Mouse (Mus musculus) heart, adult 8-10 months (tissue): ENCODE results near the gene Timp4. TPM values are rescaled to one million over a fixed set of nuclear protein-coding genes. Genes with fewer than 3 reads are reported as not detected.

Source experiments
- DNase-seq: peaks from one replicate; pipeline ENCODE4 v3.0.0; 2022; ENCODE audit warnings: low spot score
- total RNA-seq, 4 experiments: library from RNA; stranded (reverse); gene quantifications; 2 replicates each; pipeline ENCODE4 v1.2.4; 2022

Timp4 gene
- total RNA-seq, 4 experiments from 2014 or later: 26.3 to 43.9 (median 37.1) TPM

DNA sequence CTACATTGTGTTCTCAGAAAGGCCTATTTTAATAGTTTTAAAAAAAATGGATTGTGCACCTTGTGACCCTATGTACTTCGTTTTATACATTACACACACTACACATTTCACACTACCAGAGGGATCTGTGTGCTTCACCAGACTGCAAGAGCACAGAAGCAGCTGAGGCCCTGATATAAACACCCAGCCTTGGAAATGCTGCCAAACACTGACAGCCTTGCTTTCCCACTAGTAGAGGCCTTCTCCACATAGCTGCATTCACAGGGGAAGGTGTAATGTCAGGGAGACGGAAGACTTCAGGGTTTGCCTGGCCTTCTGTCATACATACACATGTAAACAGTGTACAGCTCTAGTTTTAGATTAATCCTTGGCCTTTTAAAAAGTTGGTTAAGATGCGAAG, 3.2 kb upstream of the Timp4 start:
- DNase-seq: no peak

GRCm38 (mm10) chr6:115251531-115251985, 447 bp downstream of the Timp4 start:
- peak; percentile 74 for DNase-seq

DNA sequence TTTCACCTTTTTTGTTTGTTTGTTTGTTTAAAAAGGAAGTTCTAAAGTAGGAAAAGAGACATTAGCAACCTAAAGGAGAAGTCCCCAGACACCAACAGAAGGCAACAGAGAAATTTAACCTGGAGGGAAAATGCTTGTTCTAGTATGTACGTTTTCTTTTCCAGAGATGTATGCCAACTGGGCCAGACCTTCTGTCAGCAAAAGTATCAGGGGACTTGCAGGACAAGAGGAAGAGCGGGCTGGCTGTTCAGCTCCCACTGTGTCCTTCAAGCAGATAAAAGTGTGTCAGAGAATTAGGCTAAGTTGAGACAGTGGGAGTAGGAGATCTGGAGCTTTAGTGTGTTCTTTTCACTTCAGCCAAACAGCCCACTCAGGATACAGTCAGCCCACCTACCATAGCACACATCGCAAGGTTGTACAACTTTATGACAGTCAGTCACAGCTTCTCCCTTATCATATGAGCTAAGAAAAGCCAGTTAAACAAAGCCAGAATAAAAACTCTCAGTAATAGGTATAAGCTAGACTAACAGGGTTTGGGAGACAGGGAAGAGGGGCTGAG, 6.4 kb downstream of the Timp4 start:
- DNase-seq: no peak

DNA sequence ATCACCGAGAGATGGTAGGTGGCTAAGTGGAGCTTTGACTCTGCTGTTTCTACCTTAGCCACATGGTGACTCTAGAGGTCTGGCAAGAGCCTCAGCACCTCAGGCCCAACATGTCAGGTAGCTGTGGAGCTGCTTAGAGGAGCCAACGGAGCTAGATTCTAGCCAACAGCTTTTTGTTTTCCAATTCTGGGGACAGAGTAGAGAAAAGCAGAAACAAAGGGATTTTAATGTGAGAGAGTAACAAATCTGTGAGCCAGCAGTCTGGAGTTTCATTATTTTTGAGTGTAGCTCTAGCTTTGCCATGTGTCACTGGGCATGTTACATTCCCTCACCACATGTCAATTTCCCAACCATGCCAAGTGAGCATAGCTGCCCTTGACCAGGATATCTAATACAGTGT, 7.8 kb downstream of the Timp4 start:
- no peak for DNase-seq

DNA sequence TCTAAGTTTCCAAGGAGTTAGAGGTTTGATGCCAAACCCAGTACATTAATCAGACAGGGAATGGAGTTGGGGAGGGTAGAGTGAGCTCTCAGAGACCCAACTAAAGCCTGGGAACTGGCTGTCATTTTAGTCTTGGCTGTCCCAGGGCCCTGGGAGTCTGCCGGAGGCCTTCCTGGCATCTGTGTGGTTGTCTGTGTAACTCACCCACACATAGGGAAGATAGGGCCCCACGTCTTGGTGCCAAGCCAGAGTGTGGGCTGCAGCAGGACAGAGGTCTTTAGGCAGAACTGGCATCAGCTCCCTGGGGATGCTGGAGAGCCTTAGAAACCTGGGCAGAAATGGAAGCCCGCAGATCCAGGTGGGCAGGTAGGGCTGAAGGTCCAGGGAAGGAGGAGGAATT, 10.1 kb downstream of the Timp4 start:
- no peak for DNase-seq

DNA sequence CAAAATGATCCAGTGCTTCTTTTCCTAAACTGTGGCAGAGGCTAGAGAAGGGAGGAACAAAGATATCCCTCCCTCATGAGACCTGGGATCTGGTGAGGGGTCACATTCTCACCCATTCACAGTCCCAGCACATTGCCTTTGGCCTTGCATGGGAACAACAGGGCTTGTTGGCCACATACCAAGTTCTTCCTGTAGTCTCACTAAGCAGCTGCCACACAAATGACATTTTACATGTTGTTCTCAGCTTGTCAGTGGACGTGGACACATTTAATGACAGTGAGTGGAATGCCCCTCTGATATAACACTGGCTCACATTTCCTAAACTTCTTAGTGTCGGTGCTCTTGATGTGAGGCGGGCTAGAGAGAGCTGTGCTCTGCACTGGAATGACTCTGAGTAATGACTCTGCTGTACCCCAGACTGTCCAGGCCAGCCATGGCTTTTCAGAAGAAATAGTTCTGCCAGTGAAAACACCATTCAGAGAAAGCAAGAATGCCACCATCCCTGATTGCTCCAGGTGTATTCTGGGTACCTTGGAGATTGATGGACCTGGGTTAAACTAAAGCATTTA, 10.8 kb downstream of the Timp4 start:
- DNase-seq: no peak

GRCm38 (mm10) chr6:115240431-115240830, 11.6 kb downstream of the Timp4 start:
- peak; percentile 48 for DNase-seq

DNA sequence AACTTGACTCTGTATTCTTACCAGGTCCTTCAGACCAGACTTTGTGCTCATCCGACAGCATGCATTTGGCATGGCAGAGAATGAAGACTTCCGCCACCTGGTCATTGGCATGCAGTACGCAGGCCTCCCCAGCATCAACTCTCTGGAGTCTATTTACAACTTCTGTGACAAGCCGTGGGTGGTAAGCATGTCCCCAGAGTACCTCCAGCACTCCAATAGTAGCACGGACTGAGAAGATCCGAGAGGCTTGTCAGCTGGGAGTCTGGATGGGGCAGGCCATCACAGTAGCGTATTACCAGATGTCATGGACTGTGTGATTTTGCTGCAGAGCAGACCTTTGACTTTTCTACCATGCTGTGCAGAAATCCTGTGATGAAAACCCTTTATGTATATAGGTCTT, 12.7 kb downstream of the Timp4 start:
- no peak for DNase-seq

DNA sequence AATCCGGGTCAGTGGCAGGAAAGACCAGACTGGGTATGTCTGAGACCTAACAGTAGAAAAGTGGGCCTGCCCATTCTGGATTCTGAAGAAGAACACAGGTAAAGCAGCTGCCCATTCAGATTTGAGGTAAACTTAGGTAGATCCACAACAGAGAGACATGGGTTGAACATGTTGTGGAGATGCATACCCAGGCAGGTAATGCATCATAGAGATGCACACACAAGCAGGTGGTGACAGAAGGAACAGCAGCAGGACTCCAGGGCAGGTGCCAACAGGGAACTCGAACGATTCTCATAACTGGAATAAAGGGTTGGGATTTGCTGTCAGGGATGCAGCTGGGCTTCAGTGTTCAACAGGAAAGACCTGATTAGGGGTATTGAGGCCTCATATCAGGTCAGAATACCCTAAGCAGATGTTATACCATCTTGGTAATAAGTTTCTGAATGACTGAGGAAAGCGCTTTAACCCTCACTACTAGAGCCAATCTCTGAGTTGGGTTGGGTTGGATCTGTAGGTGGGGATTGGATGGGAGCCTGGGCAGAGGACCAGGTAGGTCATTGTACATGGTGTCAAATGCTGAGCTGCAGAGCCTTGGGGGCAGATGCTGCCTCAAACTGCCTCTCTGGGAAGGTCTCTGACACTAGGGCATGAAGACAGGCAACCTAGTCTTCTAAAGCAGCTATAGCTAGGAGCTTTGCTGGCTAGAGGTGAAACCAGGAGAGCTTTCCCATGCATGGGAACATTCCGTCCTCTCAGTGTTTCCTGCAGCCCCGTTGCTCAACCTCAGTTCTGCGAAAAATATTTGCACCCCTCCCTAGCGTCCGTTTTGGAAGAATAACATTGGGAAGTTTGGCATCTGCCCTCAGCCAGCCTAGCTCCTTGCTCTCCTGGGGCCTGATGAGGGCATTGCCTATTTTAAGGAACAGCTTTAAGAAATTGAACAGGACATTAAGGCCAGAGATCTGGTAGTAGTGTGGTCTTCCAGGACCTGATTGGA, 13.7 kb downstream of the Timp4 start:
- DNase-seq: peak; percentile 86

- DNase-seq: peak; percentile 84
Observed at GRCm38 (mm10) chr6:115232562-115232961, 19.4 kb downstream of the Timp4 start.

DNA sequence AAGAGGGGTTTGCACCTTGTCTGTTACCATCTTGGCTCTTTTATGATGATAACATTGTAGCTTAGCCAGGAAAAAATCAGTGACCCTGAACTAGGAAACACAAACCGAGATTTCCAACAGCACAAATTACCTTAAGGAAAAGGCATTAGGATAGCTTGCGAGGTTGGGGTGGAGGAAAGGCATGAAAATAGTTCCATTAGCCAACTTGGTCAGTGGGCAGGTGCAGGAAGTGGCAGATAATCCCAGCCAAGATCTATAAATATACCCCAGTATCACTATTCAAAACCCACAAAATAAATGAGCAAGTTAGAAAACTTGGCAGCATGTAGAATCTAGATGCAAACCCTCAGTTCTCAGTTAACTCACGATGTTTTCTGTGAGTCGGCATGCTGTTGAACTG, 20.2 kb downstream of the Timp4 start:
- DNase-seq: peak; percentile 60

DNA sequence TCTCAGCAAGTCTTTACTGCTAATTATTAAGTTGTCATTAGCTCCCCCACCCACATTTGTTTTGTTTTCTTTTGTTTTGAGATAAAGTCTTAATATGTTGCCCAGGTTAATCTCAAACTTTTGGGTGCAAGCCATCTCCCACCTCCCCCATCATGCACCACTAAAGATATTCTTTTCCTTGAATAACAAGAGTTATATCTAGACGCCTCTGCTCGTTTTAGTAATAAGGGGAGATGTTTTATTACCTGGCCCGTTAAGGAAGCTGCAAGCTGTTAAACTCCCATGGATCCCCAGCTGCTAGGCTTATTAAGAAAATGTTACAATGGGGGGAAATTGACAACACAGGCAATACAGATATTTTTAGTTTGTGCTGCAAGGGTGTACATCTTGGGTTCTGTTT, 21.4 kb downstream of the Timp4 start:
- peak; percentile 64 for DNase-seq

- DNase-seq: peak; percentile 84
Observed at GRCm38 (mm10) chr6:115227529-115227928, 24.5 kb downstream of the Timp4 start.

GRCm38 (mm10) chr6:115227043-115227442, 25.0 kb downstream of the Timp4 start, which contains the start of gene Gm17482:
Gm17482 (plus strand) TSS chr6:115227343.
- DNase-seq: no peak

- no peak for DNase-seq
Observed at GRCm38 (mm10) chr6:115225519-115225918, 26.5 kb downstream of the Timp4 start.

GRCm38 (mm10) chr6:115221215-115221641, 30.8 kb downstream of the Timp4 start:
- no peak for DNase-seq

- DNase-seq: no peak
Observed at GRCm38 (mm10) chr6:115213129-115213528, 38.9 kb downstream of the Timp4 start.

DNA sequence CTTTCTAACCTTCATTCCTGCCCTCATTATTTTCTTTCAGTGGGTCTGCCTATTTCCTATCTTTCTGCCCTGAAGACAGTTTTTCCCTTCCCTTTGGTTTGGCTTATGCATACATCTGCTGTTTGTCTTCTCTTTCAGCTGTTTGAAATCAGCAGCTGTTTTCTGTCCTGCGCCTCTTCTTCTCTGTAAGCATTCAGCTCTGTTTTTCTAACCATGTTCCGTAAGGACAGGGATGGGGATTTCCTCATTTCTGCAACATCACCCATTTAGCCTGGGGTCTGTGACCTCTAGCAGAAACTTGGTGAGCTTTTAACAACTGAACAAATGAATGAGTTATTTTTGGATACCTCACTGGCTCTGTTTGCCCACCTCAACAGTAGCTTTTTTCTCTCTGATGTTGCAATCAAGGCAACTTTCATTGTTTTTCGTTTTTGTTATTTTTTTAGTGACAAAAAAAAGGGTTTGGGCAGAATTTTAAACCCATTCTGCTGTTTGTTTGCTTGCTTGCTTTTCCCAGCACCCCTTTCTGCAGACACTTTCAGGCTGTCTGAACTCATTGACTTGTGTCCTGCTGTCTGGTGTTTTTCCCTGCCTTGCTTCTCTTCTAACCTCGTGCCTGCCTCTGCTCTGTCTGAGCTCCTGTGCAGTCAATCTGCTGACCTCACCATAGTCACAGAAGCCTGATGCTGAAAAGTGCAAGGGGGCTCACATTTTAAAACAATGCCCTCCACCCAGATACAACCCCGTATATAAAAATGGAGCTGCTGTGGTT, 39.7 kb downstream of the Timp4 start:
- no peak for DNase-seq

DNA sequence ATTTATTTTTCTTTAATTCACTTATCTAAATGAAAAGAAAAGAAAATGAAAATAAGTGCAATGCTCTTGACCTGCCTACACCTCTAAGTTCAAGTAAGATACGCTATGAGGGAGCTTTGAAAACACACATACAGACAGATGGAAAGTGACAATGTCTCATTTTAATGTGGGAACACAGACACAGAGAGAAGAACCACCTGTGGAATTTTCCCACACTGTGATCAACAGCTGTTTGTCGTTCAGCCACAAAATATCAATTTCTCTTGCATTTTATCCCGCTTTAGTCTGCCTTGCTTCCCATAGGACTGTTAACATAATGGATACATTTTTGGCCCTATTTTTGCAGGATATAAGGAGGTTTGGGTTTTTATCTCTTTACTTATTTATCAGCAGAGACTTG, 41.2 kb downstream of the Timp4 start:
- no peak for DNase-seq

- no peak for DNase-seq
Observed at GRCm38 (mm10) chr6:115210187-115210586, 41.8 kb downstream of the Timp4 start.

DNA sequence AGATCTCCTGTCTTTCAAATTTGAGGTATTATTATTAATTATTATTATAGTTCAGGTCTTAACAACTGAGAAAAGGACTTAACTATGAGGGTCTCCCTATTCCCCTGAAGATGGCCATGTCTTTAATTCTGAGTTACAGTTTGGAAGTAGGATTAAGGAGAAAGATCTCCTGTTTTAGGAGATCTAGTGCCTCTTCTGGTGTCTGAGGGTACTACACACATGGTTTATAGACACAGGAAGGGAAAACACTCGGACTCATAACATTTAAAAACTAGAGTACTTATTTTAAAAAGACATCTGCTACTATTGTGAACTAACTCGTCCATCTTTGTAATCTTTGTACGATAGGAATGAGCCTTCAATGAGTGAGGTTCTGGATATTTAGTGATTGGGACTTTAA, 49.0 kb downstream of the Timp4 start:
- DNase-seq: no peak

GRCm38 (mm10) chr6:115200753-115201152, 51.3 kb downstream of the Timp4 start:
- DNase-seq: no peak
